Mouse (Mus musculus) testis, adult 2 months (tissue): ENCODE measurements around the gene Abr.

Source experiments
- CTCF ChIP-seq: fragments of 200-500 bp; IDR thresholded peaks from 2 replicates; pipeline ENCODE4 v1.5.1; 2012; ENCODE audit warnings: low read depth, mild to moderate bottlenecking, inconsistent platforms, low read length, moderate library complexity; ENCODE audit not compliant: control insufficient read depth, insufficient read depth, insufficient replicate concordance
- POLR2A ChIP-seq: fragments of 200-500 bp; IDR thresholded peaks from 2 replicates; pipeline ENCODE4 v1.6.1; 2012; ENCODE audit warnings: low read depth, mild to moderate bottlenecking, inconsistent platforms, low read length, moderate library complexity; ENCODE audit not compliant: control insufficient read depth

DNA sequence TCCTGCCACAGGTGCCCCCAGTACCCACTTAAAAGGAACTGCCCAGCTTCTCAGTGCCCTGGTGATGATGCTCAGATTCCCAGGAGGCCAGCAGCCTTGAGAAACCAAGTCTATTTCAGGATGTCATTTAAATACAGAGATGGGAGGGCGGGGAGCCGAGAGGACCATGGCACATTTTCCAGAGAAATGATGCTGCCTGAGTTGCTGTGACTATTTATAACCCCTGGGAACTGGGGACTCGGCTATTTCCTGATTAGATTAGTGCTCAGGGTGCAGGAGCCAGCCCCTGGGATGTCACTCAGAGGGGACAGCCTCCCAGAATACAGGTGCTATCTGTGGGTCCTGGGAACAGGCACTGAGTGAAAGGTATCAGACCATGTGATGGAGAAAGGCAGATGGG lies 194.3 kb downstream of the Abr start:
- TF ChIP-seq POLR2A (no peak), CTCF (no peak)
